7 mouse cellular contexts compared by ENCODE assay signal in the genomic region with DNA sequence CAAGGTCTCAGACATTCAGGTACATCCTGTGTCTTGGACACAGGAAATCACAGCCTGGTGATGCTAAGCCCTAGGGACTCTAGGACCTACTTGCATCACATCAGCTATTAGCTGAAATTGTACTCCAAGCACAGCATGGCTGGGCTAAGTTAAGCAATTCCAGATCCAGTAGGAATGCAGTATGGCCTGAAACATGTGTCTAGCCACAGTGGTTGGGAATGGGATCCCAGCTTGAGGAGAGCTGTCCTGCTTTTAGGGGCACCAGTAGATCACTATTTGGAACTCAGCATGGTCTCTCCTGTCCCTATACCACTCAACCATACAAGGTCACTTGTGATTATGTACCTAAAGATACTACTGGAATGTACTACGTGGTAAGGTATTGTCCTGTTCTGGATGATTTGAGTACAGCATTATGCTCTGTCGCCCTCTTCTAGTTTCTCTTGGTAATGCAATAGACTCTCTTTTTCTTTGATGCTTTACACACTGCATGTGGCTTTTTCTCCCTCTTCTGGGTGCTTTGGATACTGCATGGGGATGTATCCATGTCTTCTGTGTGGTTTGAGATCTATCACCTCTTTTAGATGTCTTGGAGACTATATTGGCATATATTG.
DNase-seq lines count a peak whose midpoint lies in the region; ATAC-seq lines count a peak whose summit lies in the region.

No protein-coding gene starts in this region.

- no peak overlapping the region for H3K27ac ChIP-seq in hindbrain, embryonic 13.5 days

- WGBS in hindbrain, embryonic 13.5 days: 27% methylated on average over 2 of the region's 2 CpGs

- no peaks in the 10 kb centered on the region for H3K4me1 ChIP-seq in hindbrain, embryonic 13.5 days (replicated peaks)

- H3K36me3 ChIP-seq in hindbrain, embryonic 13.5 days: no peaks in the 10 kb centered on the region

- H3K4me2 ChIP-seq in hindbrain, embryonic 13.5 days: no peak overlapping the region

- ATAC-seq in hindbrain, embryonic 13.5 days (ENCODE audit: low FRiP score): peak; percentile 73
- no peak for ATAC-seq in CD4-positive, CD25-positive, alpha-beta regulatory T cell, adult 4 months

- H3K27me3 ChIP-seq in hindbrain, embryonic 13.5 days: no peaks in the 10 kb centered on the region

- no peak overlapping the region for H3K4me3 ChIP-seq in hindbrain, embryonic 13.5 days

- no peak overlapping the region for H3K9ac ChIP-seq in hindbrain, embryonic 13.5 days

- no peaks in the 10 kb centered on the region for H3K9me3 ChIP-seq in hindbrain, embryonic 13.5 days

- DNase-seq in lung, postnatal 10 days: peak; percentile 11
- DNase-seq in lung, postnatal 25 days (ENCODE audit: low spot score): no peak
- peak; percentile 78 for DNase-seq in embryo, embryonic 10.5 days (ENCODE audit: low spot score)
- peak; percentile 71 for DNase-seq in left cerebral cortex, adult 11 months (ENCODE audit: low spot score)
- DNase-seq in retina, embryonic 14.5 days (ENCODE audit: low spot score): peak; percentile 78
